Mouse (Mus musculus) pancreas, adult 10 weeks (tissue): Measurements from ENCODE around the gene Mcoln2. TPM values are rescaled to one million over a fixed set of nuclear protein-coding genes. Genes with fewer than 3 reads are reported as not detected.

ENCODE experiments used
- polyA plus RNA-seq: library from polyadenylated mRNA; stranded (reverse); fragments of 350-450 nt; fragmentation: Illumina TruSeq; extraction: RNeasy Lipid Tissue Mini Kit (QIAGEN cat#74804); gene quantifications from one replicate; pipeline ENCODE4 v1.2.3, GENCODE M21; 2015; ENCODE audit warnings: low read depth, low replicate concordance; ENCODE audit not compliant: insufficient read depth

Mcoln2 gene
- polyA plus RNA-seq, result 0.31 TPM

GRCm38 (mm10) chr3:146149156-146150057 lies at the start of gene Mcoln2:
Gene Mcoln2 (plus strand): TSS chr3:146149833.

GRCm38 (mm10) chr3:146107921-146108571 lies 41.6 kb upstream of the Mcoln2 start, which contains the start of gene Wdr63:
Gene Wdr63 (minus strand): TSS chr3:146108130.

GRCm38 (mm10) chr3:146117258-146117996 lies 32.2 kb upstream of the Mcoln2 start, which contains the start of gene Mcoln3:
Gene Mcoln3 (plus strand): TSS chr3:146117450.

GRCm38 (mm10) chr3:146220776-146221486 lies 71.3 kb downstream of the Mcoln2 start, which contains the start of gene Lpar3:
Gene Lpar3 (plus strand): TSS chr3:146220963.

Other genes with a start within 250 kb of the Mcoln2 start
- gene Bcl10, start 227.0 kb upstream of the Mcoln2 start, polyA plus RNA-seq, result 7.1 TPM
- 7.1 TPM for gene 2410004B18Rik, start 211.8 kb upstream of the Mcoln2 start, polyA plus RNA-seq
- gene Syde2, start 162.0 kb upstream of the Mcoln2 start, polyA plus RNA-seq, result 0.94 TPM
- not detected for gene Wdr63, start 41.7 kb upstream of the Mcoln2 start, polyA plus RNA-seq
- gene Mcoln3, start 32.4 kb upstream of the Mcoln2 start, polyA plus RNA-seq, result not detected
- not detected for gene Lpar3, start 71.1 kb downstream of the Mcoln2 start, polyA plus RNA-seq